Mouse (Mus musculus): ENCODE data around the gene Nudt15.

DNA sequence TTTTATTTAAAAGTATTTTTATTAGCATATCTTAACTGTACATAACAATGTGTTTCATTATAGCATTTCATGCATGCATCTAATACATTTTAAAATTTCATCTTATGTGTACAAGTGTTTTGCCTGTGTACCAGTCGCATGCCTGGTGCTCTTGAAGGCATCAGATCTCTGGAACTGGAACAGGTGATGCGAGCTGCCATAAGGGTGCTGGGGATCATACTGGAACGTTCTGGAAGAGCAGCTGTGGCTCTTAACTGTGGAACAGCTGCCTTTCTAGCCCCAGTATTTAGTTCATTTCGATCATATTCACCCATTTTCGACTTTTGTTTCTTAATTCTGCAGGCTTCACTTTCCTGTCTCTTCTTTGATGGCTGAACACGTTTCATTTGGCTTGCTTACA, 3.1 kb upstream of the Nudt15 start:
- TF ChIP-seq CTCF (IDR thresholded peaks at IDR 0.05; ENCODE audit: borderline replicate concordance, control insufficient read depth, extremely low read depth, insufficient read depth, low read length, poor library complexity), result no peak
- no peak for TF ChIP-seq POLR2A (IDR thresholded peaks at IDR 0.05; ENCODE audit: control insufficient read depth, extremely low read depth, insufficient read depth, low read length, poor library complexity)
